Mouse (Mus musculus): ENCODE data around the gene Ybx2.

GRCm38 (mm10) chr11:69970222-69970621 lies 34.6 kb downstream of the Ybx2 start:
- no peak for TF ChIP-seq CTCF (IDR thresholded peaks at IDR 0.05; ENCODE audit: borderline replicate concordance, insufficient read depth, low read length)
- no peak for TF ChIP-seq POLR2A (IDR thresholded peaks at IDR 0.05; ENCODE audit: low read depth, low read length)
